Mouse (Mus musculus): ENCODE data around the gene Cbl. TPM values are rescaled to one million over a fixed set of nuclear protein-coding genes. Genes with fewer than 3 reads are reported as not detected.
A peak's percentile ranks its signal among the peaks of the same experiment; 100 is the strongest.

Gene Cbl
- polyA plus RNA-seq, 1 experiment from 2014 or later: 18.3 TPM

GRCm38 (mm10) chr9:44105781-44106180 is 128.1 kb downstream of the Cbl start:
- WGBS: 84% methylated on average over 10 of the region's 10 CpGs

GRCm38 (mm10) chr9:44104881-44105280 is 129.0 kb downstream of the Cbl start:
- Histone ChIP-seq H3K4me1 (replicated peaks) (peaks cover 38% of the 10 kb centered on the region), H3K9me3 (replicated peaks) (no peaks in the 10 kb centered on the region), H3K4me2 (no peak overlapping the region), H3K36me3 (peaks cover 11% of the 10 kb centered on the region), H3K9ac (no peak overlapping the region), H3K27ac (ENCODE audit: poor library complexity, severe bottlenecking) (no peak overlapping the region), H3K27me3 (replicated peaks) (no peaks in the 10 kb centered on the region), H3K4me3 (no peak overlapping the region)
- 86% methylated on average over 7 of the region's 7 CpGs for WGBS
- no peak for ATAC-seq (ENCODE audit: insufficient number of reproducible peaks, low FRiP score)

More at GRCm38 (mm10) chr9:44105781-44106180, 128.1 kb downstream of the Cbl start:
- H3K27ac ChIP-seq (ENCODE audit: poor library complexity, severe bottlenecking): no peak overlapping the region
- H3K9ac ChIP-seq: no peak overlapping the region
- H3K36me3 ChIP-seq: peaks cover 11% of the 10 kb centered on the region
- no peaks in the 10 kb centered on the region for H3K27me3 ChIP-seq (replicated peaks)
- no peak overlapping the region for H3K4me2 ChIP-seq
- ATAC-seq (ENCODE audit: insufficient number of reproducible peaks, low FRiP score): no peak
- peaks cover 47% of the 10 kb centered on the region for H3K4me1 ChIP-seq (replicated peaks)
- no peaks in the 10 kb centered on the region for H3K9me3 ChIP-seq (replicated peaks)
- H3K4me3 ChIP-seq: no peak overlapping the region

- Histone ChIP-seq H3K27ac (ENCODE audit: poor library complexity, severe bottlenecking) (no peak within 1 kb of the TSS), H3K9ac (no peak within 1 kb of the TSS), H3K4me2 (no peak within 1 kb of the TSS), H3K4me1 (replicated peaks) (peaks cover 13% of the 10 kb centered on the region), H3K36me3 (peaks cover 7% of the 10 kb centered on the region), H3K9me3 (replicated peaks) (no peaks in the 10 kb centered on the region), H3K27me3 (replicated peaks) (no peaks in the 10 kb centered on the region), H3K4me3 (no peak within 1 kb of the TSS)
- ATAC-seq (ENCODE audit: insufficient number of reproducible peaks, low FRiP score): no peak
- WGBS: 75% methylated on average over 9 of the region's 9 CpGs
Observed at GRCm38 (mm10) chr9:44101490-44101889, 132.4 kb downstream of the Cbl start, which contains the start of gene Mfrp. Mfrp (plus strand) TSS chr9:44101729.

- Histone ChIP-seq H3K4me1 (replicated peaks) (peaks cover 38% of the 10 kb centered on the region), H3K4me3 (no peak overlapping the region), H3K27ac (ENCODE audit: poor library complexity, severe bottlenecking) (peak overlapping the region; percentile 90), H3K27me3 (replicated peaks) (no peaks in the 10 kb centered on the region), H3K4me2 (no peak overlapping the region), H3K9ac (no peak overlapping the region; the same call in 1 of the 2 replicates), H3K36me3 (peaks cover 30% of the 10 kb centered on the region), H3K9me3 (replicated peaks) (no peaks in the 10 kb centered on the region)
- WGBS: 21% methylated on average over 9 of the region's 9 CpGs
- peak; percentile 43 for ATAC-seq (ENCODE audit: insufficient number of reproducible peaks, low FRiP score)
Observed at GRCm38 (mm10) chr9:44096536-44096935, 137.3 kb downstream of the Cbl start.

- Histone ChIP-seq H3K36me3 (peaks cover 37% of the 10 kb centered on the region), H3K9ac (no peak overlapping the region), H3K4me1 (replicated peaks) (peaks cover 38% of the 10 kb centered on the region), H3K27me3 (replicated peaks) (no peaks in the 10 kb centered on the region), H3K4me3 (no peak overlapping the region), H3K9me3 (replicated peaks) (no peaks in the 10 kb centered on the region), H3K27ac (ENCODE audit: poor library complexity, severe bottlenecking) (peak overlapping the region; percentile 90; the same call in 1 of the 2 replicates), H3K4me2 (no peak overlapping the region)
- WGBS: 86% methylated on average over 9 of the region's 9 CpGs
- ATAC-seq (ENCODE audit: insufficient number of reproducible peaks, low FRiP score): no peak
Observed at GRCm38 (mm10) chr9:44095781-44096180, 138.1 kb downstream of the Cbl start.

GRCm38 (mm10) chr9:44094737-44095136 is 139.1 kb downstream of the Cbl start:
- H3K4me2 ChIP-seq: no peak overlapping the region
- no peak overlapping the region for H3K9ac ChIP-seq
- H3K36me3 ChIP-seq: peaks cover 48% of the 10 kb centered on the region
- no peaks in the 10 kb centered on the region for H3K9me3 ChIP-seq (replicated peaks)
- H3K27me3 ChIP-seq (replicated peaks): no peaks in the 10 kb centered on the region
- WGBS: 83% methylated on average over 3 of the region's 3 CpGs
- ATAC-seq (ENCODE audit: insufficient number of reproducible peaks, low FRiP score): no peak
- H3K4me1 ChIP-seq (replicated peaks): peaks cover 43% of the 10 kb centered on the region
- H3K27ac ChIP-seq (ENCODE audit: poor library complexity, severe bottlenecking): no peak overlapping the region
- no peak overlapping the region for H3K4me3 ChIP-seq

- Histone ChIP-seq H3K4me3 (no peak overlapping the region), H3K4me2 (no peak overlapping the region), H3K9me3 (replicated peaks) (no peaks in the 10 kb centered on the region), H3K36me3 (peaks cover 50% of the 10 kb centered on the region), H3K27ac (ENCODE audit: poor library complexity, severe bottlenecking) (peak overlapping the region; percentile 6; the same call in 1 of the 2 replicates), H3K9ac (no peak overlapping the region), H3K27me3 (replicated peaks) (no peaks in the 10 kb centered on the region), H3K4me1 (replicated peaks) (peaks cover 52% of the 10 kb centered on the region)
- peak; percentile 44; the same call in 1 of the 2 replicates for ATAC-seq (ENCODE audit: insufficient number of reproducible peaks, low FRiP score)
- WGBS: 42% methylated on average over 24 of the region's 24 CpGs
Observed at GRCm38 (mm10) chr9:44093612-44094503, 140.0 kb downstream of the Cbl start.

Other genes starting within 250 kb of the Cbl start
- 1.1 and 1.5 TPM in 2 replicates for gene Thy1, start 190.7 kb downstream of the Cbl start, polyA plus RNA-seq (2016; fragmentation: Nextera tagmentation; extraction: Ambion mirVana)
- 51.7 and 62.5 TPM in 2 replicates for gene Usp2, start 167.0 kb downstream of the Cbl start, polyA plus RNA-seq (2016; fragmentation: Nextera tagmentation; extraction: Ambion mirVana)
- gene Mfrp, start 132.3 kb downstream of the Cbl start, polyA plus RNA-seq (2016; fragmentation: Nextera tagmentation; extraction: Ambion mirVana): not detected in 2 replicates
- 0.67 and 1.1 TPM in 2 replicates for gene C1qtnf5, start 126.8 kb downstream of the Cbl start, polyA plus RNA-seq (2016; fragmentation: Nextera tagmentation; extraction: Ambion mirVana)
- gene Gm49380, start 120.5 kb downstream of the Cbl start, polyA plus RNA-seq (2016; fragmentation: Nextera tagmentation; extraction: Ambion mirVana): 0.20 TPM in 1 of 2 replicates, not detected in the other
- 48.4 and 51.3 TPM in 2 replicates for gene Rnf26, start 120.5 kb downstream of the Cbl start, polyA plus RNA-seq (2016; fragmentation: Nextera tagmentation; extraction: Ambion mirVana)
- gene Mcam, start 99.6 kb downstream of the Cbl start, polyA plus RNA-seq (2016; fragmentation: Nextera tagmentation; extraction: Ambion mirVana): 129 and 130 TPM in 2 replicates
- not detected in 2 replicates for gene Ccdc153, start 6.6 kb upstream of the Cbl start, polyA plus RNA-seq (2016; fragmentation: Nextera tagmentation; extraction: Ambion mirVana)
- not detected in 2 replicates for gene Pdzd3, start 17.4 kb upstream of the Cbl start, polyA plus RNA-seq (2016; fragmentation: Nextera tagmentation; extraction: Ambion mirVana)
- gene Nlrx1, start 34.5 kb upstream of the Cbl start, polyA plus RNA-seq (2016; fragmentation: Nextera tagmentation; extraction: Ambion mirVana): 6.9 and 7.7 TPM in 2 replicates
- gene Abcg4, start 54.6 kb upstream of the Cbl start, polyA plus RNA-seq (2016; fragmentation: Nextera tagmentation; extraction: Ambion mirVana): 4.3 and 4.6 TPM in 2 replicates
- gene Hinfp, start 71.6 kb upstream of the Cbl start, polyA plus RNA-seq (2016; fragmentation: Nextera tagmentation; extraction: Ambion mirVana): 16.5 and 18.3 TPM in 2 replicates
- 8.6 and 10.3 TPM in 2 replicates for gene C2cd2l, start 86.2 kb upstream of the Cbl start, polyA plus RNA-seq (2016; fragmentation: Nextera tagmentation; extraction: Ambion mirVana)
- gene Dpagt1, start 92.0 kb upstream of the Cbl start, polyA plus RNA-seq (2016; fragmentation: Nextera tagmentation; extraction: Ambion mirVana): 29.7 and 31.4 TPM in 2 replicates
- gene H2afx, start 100.6 kb upstream of the Cbl start, polyA plus RNA-seq (2016; fragmentation: Nextera tagmentation; extraction: Ambion mirVana): 221 and 231 TPM in 2 replicates
- gene Hmbs, start 110.2 kb upstream of the Cbl start, polyA plus RNA-seq (2016; fragmentation: Nextera tagmentation; extraction: Ambion mirVana): 158 and 176 TPM in 2 replicates
- 19.7 and 21.8 TPM in 2 replicates for gene Vps11, start 127.6 kb upstream of the Cbl start, polyA plus RNA-seq (2016; fragmentation: Nextera tagmentation; extraction: Ambion mirVana)
- 21.5 and 23.6 TPM in 2 replicates for gene Hyou1, start 145.4 kb upstream of the Cbl start, polyA plus RNA-seq (2016; fragmentation: Nextera tagmentation; extraction: Ambion mirVana)
- 28.1 and 33.0 TPM in 2 replicates for gene Slc37a4, start 162.8 kb upstream of the Cbl start, polyA plus RNA-seq (2016; fragmentation: Nextera tagmentation; extraction: Ambion mirVana)
- gene Rps25, start 173.1 kb upstream of the Cbl start, polyA plus RNA-seq (2016; fragmentation: Nextera tagmentation; extraction: Ambion mirVana): 1,234 and 1,239 TPM in 2 replicates
- 82.6 and 85.2 TPM in 2 replicates for gene Trappc4, start 173.6 kb upstream of the Cbl start, polyA plus RNA-seq (2016; fragmentation: Nextera tagmentation; extraction: Ambion mirVana)
- gene Ccdc84, start 184.5 kb upstream of the Cbl start, polyA plus RNA-seq (2016; fragmentation: Nextera tagmentation; extraction: Ambion mirVana): 19.1 and 21.6 TPM in 2 replicates
- not detected in 2 replicates for gene Foxr1, start 207.1 kb upstream of the Cbl start, polyA plus RNA-seq (2016; fragmentation: Nextera tagmentation; extraction: Ambion mirVana)
- gene Upk2, start 220.9 kb upstream of the Cbl start, polyA plus RNA-seq (2016; fragmentation: Nextera tagmentation; extraction: Ambion mirVana): 0.42 TPM in 1 of 2 replicates, not detected in the other
- 11.3 and 12.3 TPM in 2 replicates for gene Bcl9l, start 248.8 kb upstream of the Cbl start, polyA plus RNA-seq (2016; fragmentation: Nextera tagmentation; extraction: Ambion mirVana)